In genomic region chr11:22601977-22602376, GRCm38 (mm10) we compare ENCODE assay signal across 15 mouse cellular contexts.
A peak's percentile ranks its signal among the peaks of the same experiment; 100 is the strongest.
DNase-seq lines count a peak whose midpoint lies in the region; ATAC-seq lines count a peak whose summit lies in the region.
"Had no signal": no experiment of that assay in that cellular context is flagged by ENCODE, and none has a peak within 500 bp of the region (broad histone marks: within the 10 kb centered on the region; RNA-seq: fewer than 3 reads in every experiment).

No protein-coding gene starts in this region.

- no peak overlapping the region for H3K27ac ChIP-seq in hindbrain, embryonic 14.5 days
- no peak overlapping the region for H3K27ac ChIP-seq in hindbrain, embryonic 11.5 days (ENCODE audit: low read depth, low read length)
- H3K27ac ChIP-seq in neural tube, embryonic 13.5 days (replicated peaks): peak overlapping the region; percentile 13; the same call in 1 of the 2 replicates
- no peak overlapping the region; the same call in 1 of the 2 replicates for H3K27ac ChIP-seq in embryonic facial prominence, embryonic 14.5 days (replicated peaks; ENCODE audit: low read depth, low read length)
- no peak overlapping the region for H3K27ac ChIP-seq in stomach, embryonic 16.5 days (ENCODE audit: low read length)

- no peaks in the 10 kb centered on the region for H3K36me3 ChIP-seq in hindbrain, embryonic 14.5 days (replicated peaks; ENCODE audit: control insufficient read depth, insufficient read depth)
- no peaks in the 10 kb centered on the region for H3K36me3 ChIP-seq in hindbrain, embryonic 11.5 days (ENCODE audit: control insufficient read depth, insufficient read depth, low read length)
- no peaks in the 10 kb centered on the region for H3K36me3 ChIP-seq in neural tube, embryonic 13.5 days
- no peaks in the 10 kb centered on the region for H3K36me3 ChIP-seq in embryonic facial prominence, embryonic 14.5 days (ENCODE audit: control insufficient read depth, insufficient read depth, low read length)
- no peaks in the 10 kb centered on the region for H3K36me3 ChIP-seq in stomach, embryonic 16.5 days (ENCODE audit: control insufficient read depth, insufficient read depth, low read length)

- H3K4me2 ChIP-seq in hindbrain, embryonic 14.5 days (replicated peaks): no peak overlapping the region
- H3K4me2 ChIP-seq in hindbrain, embryonic 11.5 days (replicated peaks; ENCODE audit: low read depth, low read length): no peak overlapping the region
- no peak overlapping the region for H3K4me2 ChIP-seq in neural tube, embryonic 13.5 days
- H3K4me2 ChIP-seq in embryonic facial prominence, embryonic 14.5 days (ENCODE audit: low read depth, low read length): no peak overlapping the region
- H3K4me2 ChIP-seq in stomach, embryonic 16.5 days (ENCODE audit: low read depth, low read length): no peak overlapping the region
- H3K4me2 ChIP-seq: liver, embryonic 11.5 days had no signal

- H3K27me3 ChIP-seq in hindbrain, embryonic 14.5 days (ENCODE audit: control insufficient read depth, insufficient read depth, low read length): no peaks in the 10 kb centered on the region
- H3K27me3 ChIP-seq in hindbrain, embryonic 11.5 days (ENCODE audit: control insufficient read depth, insufficient read depth, low read length): no peaks in the 10 kb centered on the region
- H3K27me3 ChIP-seq in neural tube, embryonic 13.5 days: no peaks in the 10 kb centered on the region
- H3K27me3 ChIP-seq in embryonic facial prominence, embryonic 14.5 days (replicated peaks; ENCODE audit: control insufficient read depth, insufficient read depth, low read length): no peaks in the 10 kb centered on the region
- no peaks in the 10 kb centered on the region for H3K27me3 ChIP-seq in stomach, embryonic 16.5 days (ENCODE audit: control insufficient read depth, insufficient read depth, low read length)
- H3K27me3 ChIP-seq: CH12.LX had no signal

- WGBS in hindbrain, embryonic 14.5 days: 19% methylated on average over 3 of the region's 3 CpGs
- 31% methylated on average over 3 of the region's 3 CpGs for WGBS in hindbrain, embryonic 11.5 days
- WGBS in neural tube, embryonic 13.5 days: 17% methylated on average over 3 of the region's 3 CpGs
- 16% methylated on average over 3 of the region's 3 CpGs for WGBS in embryonic facial prominence, embryonic 14.5 days
- 21% methylated on average over 3 of the region's 3 CpGs for WGBS in stomach, embryonic 16.5 days

- no peak overlapping the region for H3K9ac ChIP-seq in hindbrain, embryonic 14.5 days
- no peak overlapping the region for H3K9ac ChIP-seq in hindbrain, embryonic 11.5 days (ENCODE audit: low read depth, low read length)
- no peak overlapping the region for H3K9ac ChIP-seq in neural tube, embryonic 13.5 days
- H3K9ac ChIP-seq in embryonic facial prominence, embryonic 14.5 days (ENCODE audit: low read depth, low read length): no peak overlapping the region
- no peak overlapping the region for H3K9ac ChIP-seq in stomach, embryonic 16.5 days (ENCODE audit: low read length)

- H3K4me1 ChIP-seq in hindbrain, embryonic 14.5 days (replicated peaks; ENCODE audit: control insufficient read depth, insufficient read depth, low read length): no peaks in the 10 kb centered on the region
- H3K4me1 ChIP-seq in hindbrain, embryonic 11.5 days (replicated peaks; ENCODE audit: control insufficient read depth, insufficient read depth, low read length): no peaks in the 10 kb centered on the region
- 0 out of 2 replicates have a peak, but pooled peaks cover 9% of the 10 kb centered on the region for H3K4me1 ChIP-seq in neural tube, embryonic 13.5 days (replicated peaks)
- H3K4me1 ChIP-seq in embryonic facial prominence, embryonic 14.5 days (ENCODE audit: control insufficient read depth, insufficient read depth, low read length): peaks cover 5% of the 10 kb centered on the region; the same call in 1 of the 2 replicates
- H3K4me1 ChIP-seq in stomach, embryonic 16.5 days (ENCODE audit: control insufficient read depth, insufficient read depth, low read length): no peaks in the 10 kb centered on the region

- no peaks in the 10 kb centered on the region for H3K9me3 ChIP-seq in hindbrain, embryonic 14.5 days (ENCODE audit: control insufficient read depth, low read length)
- no peaks in the 10 kb centered on the region for H3K9me3 ChIP-seq in hindbrain, embryonic 11.5 days (ENCODE audit: control insufficient read depth, low read length)
- no peaks in the 10 kb centered on the region for H3K9me3 ChIP-seq in neural tube, embryonic 13.5 days
- no peaks in the 10 kb centered on the region for H3K9me3 ChIP-seq in embryonic facial prominence, embryonic 14.5 days (ENCODE audit: control insufficient read depth, low read length)
- no peaks in the 10 kb centered on the region for H3K9me3 ChIP-seq in stomach, embryonic 16.5 days (replicated peaks; ENCODE audit: control insufficient read depth, low read length)

- DNase-seq in hindbrain, embryonic 14.5 days (ENCODE audit: low spot score): peak; percentile 39
- no peak for DNase-seq in hindbrain, embryonic 11.5 days (ENCODE audit: low spot score)
- DNase-seq in neural tube, embryonic 10.5 days (ENCODE audit: extremely low spot score, low spot score): no peak
- peak; percentile 70 for DNase-seq in embryonic facial prominence, embryonic 14.5 days (ENCODE audit: low spot score)
- DNase-seq in left cerebral cortex, adult 11 months (ENCODE audit: low spot score): no peak
- no peak for DNase-seq in urinary bladder, postnatal 36 days (ENCODE audit: low spot score in 2 of 2)
- DNase-seq: heart, postnatal 36 days; kidney, postnatal 14 days; layer of hippocampus, postnatal 36 days; right cerebral cortex, postnatal 25 days; thymus, adult 2 months had no signal

- H3K4me3 ChIP-seq in hindbrain, embryonic 14.5 days (replicated peaks; ENCODE audit: low read length): no peak overlapping the region
- no peak overlapping the region for H3K4me3 ChIP-seq in hindbrain, embryonic 11.5 days (ENCODE audit: low read depth, low read length)
- H3K4me3 ChIP-seq in neural tube, embryonic 13.5 days: no peak overlapping the region
- no peak overlapping the region for H3K4me3 ChIP-seq in embryonic facial prominence, embryonic 14.5 days (ENCODE audit: low read depth, low read length)
- H3K4me3 ChIP-seq in stomach, embryonic 16.5 days (replicated peaks; ENCODE audit: low read length): no peak overlapping the region

- peak; percentile 75; the same call in 1 of the 2 replicates for ATAC-seq in hindbrain, embryonic 14.5 days (ENCODE audit: low FRiP score)
- ATAC-seq in hindbrain, embryonic 11.5 days (ENCODE audit: low FRiP score): no peak
- peak; percentile 82 for ATAC-seq in neural tube, embryonic 13.5 days (ENCODE audit: low read depth)
- peak; percentile 60 for ATAC-seq in embryonic facial prominence, embryonic 14.5 days (ENCODE audit: low read depth)
- ATAC-seq in stomach, embryonic 16.5 days (ENCODE audit: insufficient read depth, low FRiP score): peak; percentile 53; the same call in 1 of the 2 replicates

Comparison
In these comparisons a context has a peak if more than half of its experiments do, and no peak if none do; other contexts are left out.
1. DNase-seq: peak in hindbrain, embryonic 14.5 days (single experiment) and embryonic facial prominence, embryonic 14.5 days (single experiment); none in hindbrain, embryonic 11.5 days (single experiment), neural tube, embryonic 10.5 days (single experiment), left cerebral cortex, adult 11 months (single experiment) and urinary bladder, postnatal 36 days (0 of 2).